ENCODE assay signal across 21 mouse cellular contexts in the genomic region with DNA sequence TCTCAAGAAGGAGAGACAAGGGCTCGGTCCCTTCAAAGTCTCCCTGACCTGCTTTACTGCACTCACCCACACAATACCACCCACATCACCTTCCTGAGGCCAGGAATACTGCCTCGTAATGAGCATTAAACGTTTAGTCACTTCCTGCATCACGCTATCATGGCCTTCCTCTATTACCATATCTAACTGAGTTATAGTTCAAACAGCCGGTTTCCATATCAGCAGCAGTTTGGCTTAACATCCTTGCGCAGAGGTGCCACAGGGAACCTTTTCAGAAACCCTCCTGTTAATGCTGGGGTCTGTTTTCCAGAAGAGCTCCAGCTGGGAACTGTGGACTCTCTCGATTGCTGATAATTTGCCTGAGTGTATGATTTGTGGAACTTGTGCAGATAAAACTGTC. TPM values are rescaled to one million over a fixed set of nuclear protein-coding genes. Genes with fewer than 3 reads are reported as not detected.
DNase-seq lines count a peak whose midpoint lies in the region; ATAC-seq and TF ChIP-seq lines count a peak whose summit lies in the region.
"Had no signal": no experiment of that assay in that cellular context is flagged by ENCODE, and none has a peak within 500 bp of the region (broad histone marks: within the 10 kb centered on the region; RNA-seq: fewer than 3 reads in every experiment).

No protein-coding gene starts in this region.

- no peaks in the 10 kb centered on the region for H3K27me3 ChIP-seq in kidney, embryonic 14.5 days (ENCODE audit: control insufficient read depth, insufficient read depth, low read length)
- no peaks in the 10 kb centered on the region for H3K27me3 ChIP-seq in intestine, postnatal 0 days (replicated peaks; ENCODE audit: control insufficient read depth, insufficient read depth, low read length)
- H3K27me3 ChIP-seq in stomach, postnatal 0 days (ENCODE audit: control insufficient read depth, insufficient read depth, low read length) = no peaks in the 10 kb centered on the region
- H3K27me3 ChIP-seq in midbrain, embryonic 14.5 days (ENCODE audit: control insufficient read depth, insufficient read depth, low read length) = no peaks in the 10 kb centered on the region
- H3K27me3 ChIP-seq: forebrain, embryonic 15.5 days had no signal

- no peak for TF ChIP-seq CTCF in intestine, postnatal 0 days (IDR thresholded peaks at IDR 0.05; ENCODE audit: low read depth)
- no peak for TF ChIP-seq CTCF in stomach, postnatal 0 days (IDR thresholded peaks at IDR 0.05; ENCODE audit: low read depth)

- WGBS in kidney, embryonic 14.5 days = 49% methylated on average over 7 of the region's 7 CpGs
- WGBS in intestine, postnatal 0 days = 26% methylated on average over 7 of the region's 7 CpGs
- WGBS in stomach, postnatal 0 days = 52% methylated on average over 7 of the region's 7 CpGs
- 84% methylated on average over 7 of the region's 7 CpGs for WGBS in midbrain, embryonic 14.5 days

- no peaks in the 10 kb centered on the region for H3K9me3 ChIP-seq in kidney, embryonic 14.5 days (ENCODE audit: control insufficient read depth, low read length)
- H3K9me3 ChIP-seq in intestine, postnatal 0 days (ENCODE audit: control insufficient read depth) = no peaks in the 10 kb centered on the region
- no peaks in the 10 kb centered on the region for H3K9me3 ChIP-seq in stomach, postnatal 0 days (ENCODE audit: control insufficient read depth, low read length)
- H3K9me3 ChIP-seq in midbrain, embryonic 14.5 days (ENCODE audit: control insufficient read depth, low read length) = no peaks in the 10 kb centered on the region
- H3K9me3 ChIP-seq: forebrain, embryonic 15.5 days; G1E had no signal

- no peaks in the 10 kb centered on the region for H3K36me3 ChIP-seq in kidney, embryonic 14.5 days (ENCODE audit: control insufficient read depth, insufficient read depth, low read length)
- no peaks in the 10 kb centered on the region for H3K36me3 ChIP-seq in intestine, postnatal 0 days (ENCODE audit: control insufficient read depth, insufficient read depth)
- no peaks in the 10 kb centered on the region for H3K36me3 ChIP-seq in stomach, postnatal 0 days (ENCODE audit: control insufficient read depth, insufficient read depth, low read length)
- H3K36me3 ChIP-seq in midbrain, embryonic 14.5 days (ENCODE audit: control insufficient read depth, insufficient read depth, low read length) = no peaks in the 10 kb centered on the region
- H3K36me3 ChIP-seq: forebrain, embryonic 15.5 days; G1E had no signal

- no peaks in the 10 kb centered on the region for H3K4me1 ChIP-seq in kidney, embryonic 14.5 days (ENCODE audit: control insufficient read depth, insufficient read depth, low read length)
- H3K4me1 ChIP-seq in intestine, postnatal 0 days (replicated peaks; ENCODE audit: control insufficient read depth, insufficient read depth, low read length) = no peaks in the 10 kb centered on the region
- H3K4me1 ChIP-seq in stomach, postnatal 0 days (replicated peaks; ENCODE audit: control insufficient read depth, insufficient read depth) = no peaks in the 10 kb centered on the region
- H3K4me1 ChIP-seq in midbrain, embryonic 14.5 days (ENCODE audit: control insufficient read depth, insufficient read depth, low read length) = no peaks in the 10 kb centered on the region

- no peak for DNase-seq in kidney, adult 11 months
- DNase-seq in stomach, postnatal 0 days (ENCODE audit: low spot score) = peak; percentile 31
- DNase-seq in midbrain, embryonic 14.5 days = no peak
- DNase-seq in embryo, embryonic 9.5 days (ENCODE audit: extremely low spot score) = no peak
- DNase-seq: adrenal gland, adult 8-10 months; cerebellum, adult 11 months; cerebellum, postnatal 36 days; kidney, postnatal 25 days; left cerebral cortex, postnatal 4 days; lung, adult 2 months; right cerebral cortex, adult 18-20 months; thymus, adult 2 months had no signal

- H3K4me2 ChIP-seq in kidney, embryonic 14.5 days (replicated peaks; ENCODE audit: low read depth, low read length) = no peak overlapping the region
- peak overlapping the region; percentile 24 for H3K4me2 ChIP-seq in intestine, postnatal 0 days (replicated peaks; ENCODE audit: low read depth)
- H3K4me2 ChIP-seq in stomach, postnatal 0 days (replicated peaks; ENCODE audit: low read depth) = no peak overlapping the region
- no peak overlapping the region for H3K4me2 ChIP-seq in midbrain, embryonic 14.5 days (ENCODE audit: low read length)
- H3K4me2 ChIP-seq: forebrain, embryonic 15.5 days; liver, embryonic 11.5 days had no signal

- no peak overlapping the region for H3K4me3 ChIP-seq in kidney, embryonic 14.5 days (ENCODE audit: low read length)
- H3K4me3 ChIP-seq in intestine, postnatal 0 days (ENCODE audit: low read depth, low read length) = no peak overlapping the region
- no peak overlapping the region for H3K4me3 ChIP-seq in stomach, postnatal 0 days (ENCODE audit: low read depth, low read length)
- H3K4me3 ChIP-seq in midbrain, embryonic 14.5 days (replicated peaks; ENCODE audit: low read depth, low read length) = no peak overlapping the region
- H3K4me3 ChIP-seq: forebrain, embryonic 15.5 days had no signal

- no peak overlapping the region for H3K9ac ChIP-seq in kidney, embryonic 14.5 days (ENCODE audit: low read depth, low read length)
- H3K9ac ChIP-seq in intestine, postnatal 0 days (ENCODE audit: low read depth, low read length) = peak overlapping the region; percentile 7; the same call in 1 of the 2 replicates
- no peak overlapping the region for H3K9ac ChIP-seq in stomach, postnatal 0 days (ENCODE audit: low read length)
- H3K9ac ChIP-seq in midbrain, embryonic 14.5 days (replicated peaks; ENCODE audit: low read length) = no peak overlapping the region
- H3K9ac ChIP-seq: forebrain, embryonic 15.5 days had no signal

- ATAC-seq in kidney, embryonic 14.5 days (ENCODE audit: low FRiP score, low TSS enrichment) = 0 out of 2 replicates have a peak, but pooled peaks have one; percentile 9
- peak; percentile 71 for ATAC-seq in common myeloid progenitor, adult 5-6 weeks (replicated peaks; ENCODE audit: low read depth, poor library complexity, severe bottlenecking)
- ATAC-seq in intestine, postnatal 0 days = peak; percentile 93
- ATAC-seq in stomach, postnatal 0 days (ENCODE audit: low FRiP score, low TSS enrichment) = peak; percentile 84
- ATAC-seq in midbrain, embryonic 14.5 days (ENCODE audit: low FRiP score, low TSS enrichment) = no peak
- ATAC-seq: CD4-positive, CD25-positive, alpha-beta regulatory T cell, adult 4 months; forebrain, embryonic 15.5 days; midbrain, embryonic 16.5 days had no signal

- no peak for TF ChIP-seq EP300 in stomach, postnatal 0 days (optimal IDR thresholded peaks at IDR 0.05)

- H3K27ac ChIP-seq in kidney, embryonic 14.5 days (ENCODE audit: low read depth, low read length) = no peak overlapping the region
- H3K27ac ChIP-seq in intestine, postnatal 0 days (ENCODE audit: low read depth, low read length) = peak overlapping the region; percentile 88
- H3K27ac ChIP-seq in stomach, postnatal 0 days (replicated peaks) = no peak overlapping the region
- H3K27ac ChIP-seq in midbrain, embryonic 14.5 days (replicated peaks; ENCODE audit: low read depth, low read length) = no peak overlapping the region
- H3K27ac ChIP-seq: forebrain, embryonic 15.5 days; macrophage had no signal

RNA-seq across cellular contexts. Expression of gene Bhlhe40, which starts 52.1 kb away (rescaled TPM):
- 6.9 and 8.1 TPM in 2 replicates for polyA plus RNA-seq in kidney, embryonic 14.5 days (2014; fragmentation: Nextera tagmentation; extraction: Ambion mirVana)
- total RNA-seq in common myeloid progenitor, adult 5-6 weeks (2017) = 4.3 and 4.6 TPM in 2 replicates
- polyA plus RNA-seq in intestine, postnatal 0 days (2015; fragmentation: Nextera tagmentation; extraction: Ambion mirVana) = 78.9 and 90.2 TPM in 2 replicates
- 24.8 and 28.7 TPM in 2 replicates for polyA plus RNA-seq in stomach, postnatal 0 days (2015; fragmentation: Nextera tagmentation; extraction: Ambion mirVana)
- polyA plus RNA-seq in midbrain, embryonic 14.5 days (2014; fragmentation: Nextera tagmentation; extraction: Ambion mirVana) = 3.8 and 4.6 TPM in 2 replicates
